Mouse (Mus musculus): ENCODE measurements at regions not wholly inside any gene's neighbourhood (a gene's known extent, or its start where the extent isn't known, plus 50 kb on each side); places are given as distances from the start of the nearest gene placed in this dataset.

GRCm38 (mm10) chr12:109836521-109836920, 236.4 kb upstream of the Rtl1 start:
- TF ChIP-seq POLR2A (IDR thresholded peaks at IDR 0.05; ENCODE audit: insufficient read depth, low read depth, low read length) = no peak
- TF ChIP-seq CTCF (IDR thresholded peaks at IDR 0.05) = no peak
- TF ChIP-seq EP300 (IDR thresholded peaks at IDR 0.05; ENCODE audit: insufficient read depth, low read depth, low read length) = no peak
